Mouse (Mus musculus): ENCODE results near the gene 1700012A03Rik.

Gene 1700012A03Rik

DNA sequence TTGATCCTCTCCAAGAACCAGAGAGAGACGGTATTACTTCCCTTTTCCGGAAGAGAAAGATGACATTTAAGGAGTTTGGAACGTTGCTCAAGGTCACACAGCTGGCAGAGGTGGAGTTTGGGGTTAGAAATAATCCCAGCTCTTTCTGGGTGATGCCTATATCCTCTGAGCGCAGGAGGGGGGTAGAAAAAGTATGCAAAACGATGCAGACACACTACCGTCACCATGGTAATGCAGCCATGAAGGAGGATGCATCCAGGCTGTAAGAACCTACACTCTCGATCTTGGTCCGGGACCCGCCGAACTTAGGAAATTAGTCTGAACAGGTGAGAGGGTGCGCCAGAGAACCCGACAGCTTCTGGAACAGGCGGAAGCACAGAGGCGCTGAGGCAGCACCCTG is 43.3 kb downstream of the 1700012A03Rik start:
- DNase-seq (ENCODE audit: low spot score in 2 of 2): no peak

DNA sequence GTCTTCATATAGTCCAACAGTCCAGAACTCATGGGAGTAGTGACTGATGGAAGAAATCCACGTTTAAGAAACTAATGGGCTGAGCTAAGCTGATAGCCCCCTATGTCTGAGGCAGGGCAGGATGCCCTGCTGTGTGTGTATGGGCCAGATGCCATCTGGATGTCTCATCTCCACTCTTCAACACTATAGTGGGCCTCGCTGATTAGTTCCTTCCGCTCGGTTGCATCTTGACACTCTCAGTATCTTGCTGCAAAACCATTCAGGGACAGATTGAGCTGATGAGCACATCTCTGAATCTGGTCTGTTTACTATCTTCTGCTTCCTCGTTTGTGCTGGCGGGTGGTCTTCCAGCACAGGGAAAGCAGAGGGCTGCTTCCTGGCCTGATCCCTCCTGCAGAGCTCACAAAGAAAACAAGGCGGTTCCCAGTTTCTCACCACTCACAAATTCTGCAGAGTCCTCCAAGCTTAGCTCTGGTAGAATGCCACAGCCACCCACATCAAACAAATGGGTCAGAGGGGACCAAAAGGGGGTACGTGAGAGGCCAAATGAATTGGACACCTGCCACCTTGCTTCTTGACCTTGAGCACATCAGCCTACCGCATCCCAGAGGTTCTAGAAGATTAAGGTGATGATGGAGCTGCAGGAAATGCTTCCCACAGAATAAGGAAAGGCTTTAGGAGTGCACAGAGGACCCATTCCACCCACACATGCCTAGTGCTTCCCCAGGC is 55.7 kb downstream of the 1700012A03Rik start:
- DNase-seq (ENCODE audit: low spot score in 2 of 2): no peak

Data from frontal cortex, postnatal 14 days (tissue).